Mouse (Mus musculus) layer of hippocampus, postnatal 25 days (tissue): ENCODE results near the gene Cyb5rl. TPM values are rescaled to one million over a fixed set of nuclear protein-coding genes. Genes with fewer than 3 reads are reported as not detected.
"Not testable (repeated sequence)": the region's sequence is repeated elsewhere in the genome, so short reads cannot be mapped to it uniquely, and the experiment has no call there.

Experiments
- DNase-seq, 2 experiments: peaks; one replicate each; pipeline ENCODE4 v3.0.0; 2022; ENCODE audit warnings: mixed read lengths in 2 of 2, low spot score in 1 of 2; ENCODE audit errors: extremely low spot score in 1 of 2
- total RNA-seq, 2 experiments: library from RNA; stranded (reverse); gene quantifications; 2 replicates each; pipeline ENCODE4 v1.2.3; 2021

The Cyb5rl gene
- total RNA-seq, 2 experiments from 2014 or later, result 5.8 to 6.6 TPM

DNA sequence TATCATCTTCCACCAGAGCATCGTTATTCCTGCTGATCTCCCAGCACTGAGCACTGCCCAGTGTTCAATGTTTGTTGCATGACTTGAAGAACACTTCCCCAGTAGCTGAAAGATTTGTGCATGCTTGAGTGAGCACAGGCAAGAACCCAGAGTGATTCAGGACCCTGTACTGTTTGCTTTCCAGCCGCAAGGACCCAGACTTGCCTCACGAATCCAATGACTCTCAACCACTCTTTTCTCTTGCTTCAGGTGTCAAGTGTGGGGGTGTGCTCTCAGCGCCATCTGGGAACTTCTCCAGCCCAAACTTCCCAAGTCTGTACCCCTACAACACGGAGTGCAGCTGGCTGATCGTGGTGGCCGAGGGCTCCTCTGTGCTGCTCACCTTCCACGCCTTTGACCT, 35.4 kb downstream of the Cyb5rl start:
- no peak for DNase-seq

DNA sequence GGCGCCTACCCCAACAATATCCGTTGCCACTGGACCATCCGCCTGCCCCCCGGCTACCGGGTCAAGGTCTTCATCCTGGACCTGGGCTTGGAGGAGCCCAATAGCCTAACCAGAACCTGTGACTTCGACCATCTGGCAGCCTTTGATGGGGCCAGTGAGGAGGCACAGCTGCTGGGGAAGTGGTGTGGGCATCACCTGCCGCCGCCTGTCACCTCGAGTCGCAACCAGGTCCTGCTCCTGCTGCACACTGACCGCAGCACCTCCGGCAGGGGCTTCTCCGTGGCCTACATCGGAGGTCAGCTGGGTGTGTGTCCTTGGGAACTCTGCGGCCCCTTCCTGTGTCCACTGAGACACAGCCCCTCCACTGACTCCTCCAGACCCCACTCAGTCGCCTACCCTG, 40.0 kb downstream of the Cyb5rl start:
- DNase-seq, result no peak

DNA sequence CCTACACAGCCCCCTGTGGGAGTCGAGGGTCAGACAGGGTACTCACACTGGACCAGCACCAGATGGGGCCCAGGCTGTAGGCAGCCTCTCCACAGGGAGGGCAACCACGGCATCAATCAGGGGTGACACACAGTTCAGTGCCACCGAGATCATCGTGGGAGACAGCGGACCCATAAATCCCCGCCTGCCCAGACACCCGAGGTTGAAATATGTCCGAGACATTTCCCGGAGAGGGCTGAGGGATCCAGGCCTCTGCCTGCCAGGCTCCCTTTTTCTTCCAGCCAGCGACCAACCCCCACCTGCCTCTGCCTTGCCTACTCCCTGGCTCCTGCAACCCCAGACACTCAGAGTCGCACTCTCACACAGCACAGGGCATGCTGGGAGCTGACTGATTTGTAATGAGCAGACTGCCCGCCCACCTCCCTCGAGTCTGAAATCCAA, 41.5 kb downstream of the Cyb5rl start:
- peak in 1 of 2 experiments; percentile 20 for DNase-seq

DNA sequence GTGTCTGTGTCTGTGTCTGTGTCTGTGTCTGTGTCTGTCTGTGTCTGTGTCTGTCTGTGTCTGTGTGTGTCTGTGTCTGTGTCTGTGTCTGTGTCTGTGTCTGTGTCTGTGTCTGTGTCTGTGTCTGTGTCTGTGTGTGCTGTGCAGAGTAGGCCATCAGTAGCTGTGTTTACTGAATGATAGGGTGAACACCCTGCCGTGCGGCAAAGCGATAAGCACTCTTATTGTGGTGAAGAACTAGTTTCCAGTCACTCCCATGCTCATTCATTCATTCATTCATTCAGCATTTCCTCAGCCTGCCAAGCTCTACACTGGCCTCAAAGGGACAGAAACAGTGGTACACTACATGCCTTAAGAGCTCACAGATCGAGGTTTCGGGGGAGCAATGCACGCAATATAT, 42.4 kb downstream of the Cyb5rl start:
- not testable (repeated sequence) for DNase-seq

DNA sequence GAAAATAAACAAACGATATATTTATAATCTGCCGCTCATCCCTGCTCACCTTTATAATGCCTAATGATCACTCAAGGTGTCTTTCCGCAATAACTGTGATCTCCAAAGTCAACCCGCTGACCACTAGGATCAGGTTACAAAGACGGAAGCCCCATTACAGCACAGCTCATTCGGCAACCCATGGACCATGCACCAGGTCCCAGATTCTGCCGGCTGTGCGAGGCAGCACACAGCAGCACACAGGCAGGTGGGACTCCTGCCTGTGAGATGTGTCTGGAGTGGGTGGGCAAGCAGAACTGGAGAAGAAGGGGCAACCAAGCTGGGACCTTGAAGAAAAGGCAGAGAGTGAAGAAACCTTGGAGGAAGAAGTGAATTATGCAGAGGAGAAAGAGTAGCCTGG, 47.5 kb downstream of the Cyb5rl start:
- DNase-seq, result no peak

DNA sequence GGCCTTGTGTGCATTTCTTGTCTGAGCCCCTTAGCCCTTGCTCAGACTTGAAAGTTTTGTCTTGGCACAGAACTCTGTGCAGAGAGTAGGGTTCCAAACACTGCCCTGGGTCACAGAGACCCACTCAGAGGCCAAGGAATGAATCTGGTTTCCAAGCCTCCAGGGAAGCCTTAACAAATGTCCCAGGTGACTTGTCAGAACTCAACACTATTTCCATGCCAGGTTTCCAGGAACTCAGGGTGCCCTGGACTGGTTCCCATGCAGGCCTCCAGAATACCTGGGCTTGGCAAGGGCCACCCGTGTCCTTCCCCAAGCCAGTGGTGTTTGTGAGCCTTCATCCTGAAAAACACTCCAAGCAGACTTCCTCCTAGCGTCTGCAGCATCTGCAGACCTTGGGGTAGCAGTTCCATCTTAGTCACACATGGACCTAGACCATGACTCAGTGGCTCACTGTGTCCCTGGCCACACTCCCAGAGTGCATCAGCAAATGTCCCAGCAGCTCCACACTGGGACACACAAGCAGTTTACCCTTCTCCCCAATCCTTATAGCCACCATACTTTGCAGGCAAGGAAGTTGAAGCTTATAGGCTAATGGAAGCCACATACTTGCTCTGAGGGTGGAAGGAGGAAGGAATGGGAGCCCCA, 51.1 kb downstream of the Cyb5rl start:
- DNase-seq, result no peak

DNA sequence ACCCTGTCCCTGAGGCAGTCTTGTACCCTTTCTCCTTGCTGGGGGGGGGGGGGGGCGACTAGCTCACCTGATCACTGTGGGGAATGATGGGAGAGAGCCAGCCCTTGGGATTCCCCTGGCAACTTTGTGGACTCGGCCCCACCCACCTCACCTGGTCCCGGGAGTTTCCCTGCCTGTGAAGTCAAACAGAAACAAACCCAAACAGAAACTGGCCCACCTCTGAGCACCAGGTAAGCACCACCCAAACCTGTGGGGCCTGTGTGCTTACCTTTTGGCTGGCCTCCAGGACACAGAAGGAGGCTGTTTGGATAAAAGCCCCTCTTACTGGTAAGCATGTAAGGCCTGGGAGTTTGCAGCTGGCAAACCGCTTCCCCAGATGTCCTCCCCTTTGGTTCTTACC, 52.3 kb downstream of the Cyb5rl start:
- no peak for DNase-seq

DNA sequence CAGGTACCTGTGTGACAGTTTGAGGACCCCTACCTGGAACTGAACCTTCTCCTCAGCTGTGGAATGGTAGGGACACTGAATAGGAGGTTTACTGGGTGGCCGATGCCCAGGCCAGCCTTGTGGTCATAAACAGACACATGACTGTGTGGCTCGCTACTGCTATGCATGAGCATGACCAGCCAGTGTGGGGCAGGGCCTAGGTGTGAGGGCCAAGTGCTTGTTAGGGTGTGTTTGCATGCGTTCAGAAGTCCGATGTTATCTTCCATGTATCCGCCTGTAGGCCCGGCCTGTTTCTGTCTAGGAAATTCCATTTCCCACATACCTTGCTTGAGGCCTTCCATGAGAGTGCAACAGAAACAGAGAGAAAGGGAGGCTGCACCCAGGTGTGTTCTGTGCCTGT, 53.9 kb downstream of the Cyb5rl start:
- no peak for DNase-seq

DNA sequence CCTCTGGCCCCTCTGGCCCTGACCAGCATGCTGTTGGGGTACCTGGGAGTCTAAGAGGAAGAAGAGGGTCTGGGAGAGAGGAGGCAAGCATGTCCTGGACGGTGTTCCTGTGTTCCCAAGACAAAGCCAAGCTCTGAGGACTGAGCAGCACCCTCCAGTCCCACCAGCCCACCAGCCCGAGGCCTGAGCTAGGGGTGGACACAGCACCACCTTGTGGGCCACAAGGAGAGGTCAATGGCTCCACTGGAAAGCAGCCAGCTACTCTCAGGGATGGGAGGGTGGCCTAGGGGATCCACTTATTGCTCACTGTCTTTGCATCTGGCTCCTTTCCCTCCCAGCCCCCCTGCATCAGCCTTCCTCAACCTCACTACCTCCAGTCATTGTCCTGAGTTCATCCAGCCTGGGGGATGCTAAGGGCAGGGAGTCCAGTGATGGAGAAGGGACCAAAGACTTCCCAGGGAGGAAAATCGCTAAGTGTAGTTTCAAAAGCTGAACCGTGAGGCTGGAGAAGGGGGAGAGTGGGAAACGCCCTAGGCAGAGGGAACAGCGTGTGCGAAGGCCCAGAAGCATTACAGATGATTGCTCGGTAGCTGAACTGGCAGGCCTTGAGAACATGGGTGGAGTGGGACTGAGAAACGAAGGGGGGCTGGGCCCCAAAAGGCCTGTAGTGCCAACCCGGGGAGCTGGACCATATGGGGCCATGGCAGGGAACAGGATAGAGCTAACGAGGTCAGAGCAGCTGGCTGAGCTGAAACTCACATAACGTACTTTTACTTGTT, 54.6 kb downstream of the Cyb5rl start:
- DNase-seq, result peak in 1 of 2 experiments; percentile 29

DNA sequence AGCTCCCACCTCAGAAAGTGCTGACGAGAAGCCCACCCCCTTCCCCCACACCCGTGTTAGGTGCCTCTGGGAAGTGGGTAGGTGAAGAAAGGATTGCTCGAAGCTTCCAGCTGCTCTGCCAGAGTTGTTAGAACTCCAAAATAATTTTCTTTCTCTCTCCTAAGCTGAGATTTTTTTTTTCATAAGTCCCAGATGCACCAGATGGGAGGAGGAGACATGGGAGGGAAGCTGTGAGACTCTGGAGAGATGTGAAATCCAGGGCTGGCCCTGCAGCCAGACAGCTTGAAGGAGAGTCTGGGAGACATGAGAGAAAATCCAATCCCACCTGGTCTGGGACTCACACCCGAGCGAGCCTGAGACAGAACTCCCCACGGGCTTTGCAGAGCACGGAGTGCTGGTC, 57.6 kb downstream of the Cyb5rl start:
- DNase-seq, result no peak

DNA sequence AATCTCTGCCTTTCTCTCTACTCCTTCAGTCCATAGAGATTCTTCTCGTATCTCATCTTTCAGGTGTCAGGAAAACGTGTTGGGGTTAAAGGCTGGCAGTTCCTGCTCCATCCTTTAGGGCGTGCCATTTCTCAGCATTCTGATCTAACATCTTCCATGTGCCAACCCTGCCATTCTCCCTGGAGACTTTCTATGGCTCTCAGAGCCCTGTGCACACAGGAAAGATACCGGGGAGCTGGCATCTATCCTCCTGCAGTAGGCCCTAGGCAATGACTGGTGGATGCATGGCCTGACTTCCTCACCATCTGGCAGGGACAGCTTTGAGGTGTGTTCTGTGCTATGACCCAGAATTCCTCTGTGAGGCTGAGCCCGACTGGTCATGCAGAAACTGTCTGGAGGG, 58.3 kb downstream of the Cyb5rl start:
- no peak for DNase-seq

DNA sequence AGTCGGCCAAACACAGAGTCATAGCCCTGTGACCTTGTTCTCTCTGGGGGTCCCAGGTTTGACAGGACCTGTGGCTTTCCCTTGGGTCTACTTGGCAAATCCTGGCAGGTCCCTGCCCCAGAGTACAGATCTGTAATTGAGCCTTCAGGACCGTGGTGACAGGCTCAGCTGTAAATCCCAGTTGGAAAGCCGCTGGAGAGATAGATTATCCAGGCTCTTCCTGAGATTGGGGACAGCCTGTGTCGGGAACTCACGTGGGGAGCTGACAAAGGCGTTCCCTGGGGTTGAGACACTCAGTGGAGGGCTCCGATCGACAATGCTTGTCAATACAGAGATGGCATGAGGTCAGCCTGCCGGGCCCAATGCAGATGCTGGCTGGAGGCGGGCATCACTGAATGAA, 59.6 kb downstream of the Cyb5rl start:
- no peak for DNase-seq

DNA sequence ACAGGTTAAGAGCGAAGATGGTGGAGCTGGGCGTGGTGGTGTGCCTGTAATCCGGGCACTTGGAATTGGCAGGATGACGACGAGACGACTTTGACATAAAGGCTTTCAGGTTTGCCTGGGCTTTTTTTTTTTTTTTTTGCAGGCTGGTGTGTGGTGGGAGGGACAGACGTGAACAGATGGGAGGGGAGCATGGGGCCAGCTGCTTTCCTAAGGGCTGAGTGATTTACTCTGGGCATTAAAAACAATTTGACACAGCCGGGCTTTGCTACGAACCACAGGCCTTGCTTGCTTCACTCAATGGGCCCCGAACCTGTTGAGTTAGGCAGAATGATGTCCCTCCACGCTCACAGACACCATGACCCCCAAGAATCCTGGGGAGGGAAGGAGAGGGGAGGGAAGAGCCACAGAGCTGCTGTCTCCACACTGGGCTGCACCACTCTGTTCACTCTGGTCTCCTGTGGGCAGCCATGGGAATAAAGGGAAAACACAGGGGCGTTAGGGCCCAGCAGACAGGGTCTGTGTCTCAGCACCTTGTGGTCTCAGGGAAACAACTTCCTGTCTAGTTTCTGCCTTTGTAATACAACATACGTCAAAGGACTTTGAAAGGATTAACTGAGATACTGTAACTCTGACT, 60.2 kb downstream of the Cyb5rl start:
- DNase-seq, result no peak

DNA sequence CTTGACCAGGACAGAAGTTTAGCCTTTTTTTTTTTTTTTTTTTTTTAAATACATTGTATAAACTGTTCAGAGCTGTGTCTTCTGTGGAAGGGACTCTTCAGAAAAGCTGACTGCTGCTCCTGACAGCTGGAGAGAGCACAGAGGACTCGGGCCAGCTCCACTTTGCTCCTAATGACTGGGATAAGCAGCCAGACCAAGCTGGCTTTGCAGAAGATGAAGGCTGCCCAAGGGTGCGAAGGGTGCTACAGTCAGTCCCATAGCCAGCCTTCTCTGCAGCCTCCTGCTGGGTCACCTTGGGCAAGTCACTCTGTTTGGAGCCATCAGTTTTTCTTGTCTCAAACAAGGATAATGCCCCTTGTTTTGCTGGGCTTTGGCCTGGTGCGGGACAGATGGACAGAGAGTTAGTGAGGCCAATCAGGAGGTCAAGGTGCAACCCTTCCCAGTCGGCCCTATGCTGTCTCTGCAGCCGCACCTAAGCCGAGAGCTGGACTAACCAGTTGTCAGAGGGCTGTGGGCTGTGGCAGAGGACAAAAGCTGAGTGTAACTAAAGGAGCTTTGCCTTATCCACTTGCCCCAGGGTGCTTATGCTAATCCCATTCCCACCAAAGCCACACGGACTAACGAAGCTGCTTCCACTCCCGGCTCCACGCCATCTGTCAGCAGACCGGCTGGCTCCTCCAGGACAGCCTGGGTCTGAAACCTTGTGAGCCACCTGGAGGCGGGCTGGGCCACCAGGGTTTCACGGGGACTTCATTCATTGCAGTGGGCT, 61.3 kb downstream of the Cyb5rl start:
- DNase-seq, result no peak

DNA sequence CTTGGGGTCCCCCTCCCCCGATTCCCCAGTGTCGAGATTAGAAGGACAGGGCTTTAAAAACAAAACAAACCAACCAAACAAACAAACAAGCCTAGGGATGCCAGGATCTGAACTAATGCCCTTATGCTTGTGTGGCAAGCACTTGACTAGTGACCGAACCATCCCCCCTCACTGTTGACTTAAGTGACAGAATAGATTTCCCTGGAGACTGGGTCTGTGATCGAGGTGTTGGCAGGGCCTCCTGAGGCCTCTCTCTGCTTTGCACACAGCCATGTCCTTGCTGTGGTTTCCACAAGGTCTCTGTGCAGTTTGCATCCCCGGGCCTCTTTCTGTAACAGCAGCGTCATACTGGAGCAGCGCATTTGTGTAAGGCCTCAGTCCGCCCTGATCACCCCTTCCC, 62.6 kb downstream of the Cyb5rl start:
- no peak for DNase-seq

DNA sequence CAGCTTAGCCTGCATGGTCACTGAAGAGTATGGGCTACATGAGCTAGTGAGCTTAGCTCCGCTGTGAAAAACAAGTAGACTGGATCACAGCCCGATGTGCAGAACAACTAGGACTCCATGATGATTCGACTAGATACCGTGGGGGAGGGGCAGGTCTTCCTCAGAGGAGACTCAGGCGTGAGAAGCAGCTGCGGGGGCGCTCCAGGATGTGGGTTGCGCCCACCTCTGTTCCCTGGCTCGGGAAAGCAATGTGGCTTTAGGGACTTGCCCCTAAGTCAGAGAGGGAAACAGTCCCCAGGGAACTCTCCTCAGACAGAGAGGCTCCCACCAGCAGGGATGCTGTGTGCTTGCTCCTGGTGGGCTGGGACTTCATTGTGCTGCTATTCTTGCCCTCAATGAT, 63.7 kb downstream of the Cyb5rl start:
- DNase-seq, result peak in 1 of 2 experiments; percentile 21

DNA sequence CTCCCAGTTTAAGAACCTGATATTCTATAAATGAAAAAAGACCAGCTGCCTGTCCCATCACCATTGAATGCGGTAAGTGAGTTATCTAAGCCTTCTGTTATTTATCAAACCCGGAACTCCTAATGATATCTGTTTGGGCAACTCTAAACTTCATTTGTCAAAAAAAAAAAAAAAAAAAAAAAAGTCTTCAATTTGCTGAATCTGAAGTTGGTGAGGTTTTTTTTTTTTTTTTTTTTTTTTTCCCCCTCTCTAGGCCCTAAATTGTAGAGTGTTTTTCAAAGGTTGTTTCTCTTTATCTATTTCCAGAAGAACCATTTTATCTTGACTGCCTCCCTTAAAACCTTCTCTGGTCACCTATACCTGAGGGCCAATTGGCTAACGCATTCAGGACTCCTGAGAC, 68.1 kb downstream of the Cyb5rl start:
- no peak for DNase-seq

DNA sequence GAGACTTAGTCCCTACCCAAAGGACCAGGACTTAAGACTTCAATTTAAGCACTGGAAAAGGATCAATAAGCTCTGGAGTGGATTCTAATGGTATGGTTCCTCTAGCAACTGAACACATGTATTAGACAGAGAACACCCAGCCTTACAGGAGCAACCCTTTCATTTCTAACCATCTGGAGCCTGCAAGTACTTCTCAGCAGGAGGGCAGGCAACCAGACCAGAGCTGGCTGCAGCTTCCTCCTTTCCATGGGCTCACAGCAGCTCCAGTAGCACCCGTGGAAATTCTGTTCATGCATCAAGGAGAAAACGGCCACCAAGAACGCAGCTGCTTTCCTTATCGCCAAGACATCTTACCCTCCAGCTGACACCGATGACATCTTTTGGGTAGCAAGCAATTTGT, 68.9 kb downstream of the Cyb5rl start:
- DNase-seq, result no peak

DNA sequence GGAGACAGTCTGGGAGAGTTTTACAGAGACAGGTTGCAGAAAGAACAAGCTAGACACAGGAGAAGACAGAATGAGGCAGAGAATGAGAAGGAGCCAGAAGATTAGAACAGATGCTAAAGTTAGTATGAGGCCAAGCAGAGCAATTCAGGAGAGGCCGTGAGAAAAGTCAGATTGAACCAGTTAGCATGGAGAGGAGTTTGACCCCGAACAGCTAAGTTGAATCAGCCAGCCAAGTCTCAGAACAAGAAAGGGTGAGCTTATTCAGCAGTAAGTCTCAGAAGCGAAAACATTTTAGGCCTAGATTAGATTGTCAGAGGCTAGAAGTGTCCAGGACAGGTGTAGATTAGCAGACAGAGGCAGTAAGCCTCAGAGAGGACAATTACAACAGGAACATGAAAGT, 69.7 kb downstream of the Cyb5rl start:
- no peak for DNase-seq
